Mouse (Mus musculus) MEL (cell line): ENCODE results near the gene Gm43064. TPM values are rescaled to one million over a fixed set of nuclear protein-coding genes. Genes with fewer than 3 reads are reported as not detected.

ENCODE experiments used
- DNase-seq: peaks from one replicate; pipeline ENCODE4 v3.0.0; 2011; ENCODE audit warnings: low read depth, low spot score
- H3K27ac ChIP-seq: 2 replicates; pipeline ENCODE4 v1.5.1; 2012; ENCODE audit warnings: low read depth, mild to moderate bottlenecking, control low read depth, low read length, moderate library complexity; ENCODE audit not compliant: control insufficient read depth
- H3K27me3 ChIP-seq, 2 experiments: fragments of 150-350 bp in 1 of 2; sonication (generic) in 1 of 2; 2 replicates each; pipeline ENCODE4 v1.6.1; 2012; ENCODE audit warnings: low read length in 2 of 2, mild to moderate bottlenecking in 2 of 2, improper control_type of control experiment in 1 of 2, moderate library complexity in 1 of 2; ENCODE audit not compliant: insufficient read depth in 2 of 2, control insufficient read depth in 1 of 2
- H3K36me3 ChIP-seq, 2 experiments: 2 replicates each; pipeline ENCODE4 v1.6.1; 2012 to 2014; ENCODE audit warnings: low read length in 2 of 2, improper control_type of control experiment in 1 of 2, inconsistent platforms in 1 of 2, mild to moderate bottlenecking in 1 of 2; ENCODE audit not compliant: insufficient read depth in 2 of 2, control insufficient read depth in 1 of 2
- H3K4me1 ChIP-seq, 2 experiments: fragments of 150-350 bp in 1 of 2; sonication (generic) in 1 of 2; 2 replicates each; pipeline ENCODE4 v1.6.1; 2012; ENCODE audit warnings: low read length in 2 of 2, improper control_type of control experiment in 1 of 2, mild to moderate bottlenecking in 1 of 2; ENCODE audit not compliant: insufficient read depth in 2 of 2, control insufficient read depth in 1 of 2
- H3K4me3 ChIP-seq, 2 experiments: fragments of 150-350 bp in 1 of 2; sonication (generic) in 1 of 2; 2 replicates each; pipeline ENCODE4 v1.5.1; 2012; ENCODE audit warnings: low read depth in 2 of 2, low read length in 2 of 2, mild to moderate bottlenecking in 2 of 2, moderate library complexity in 2 of 2, control low read depth in 1 of 2, improper control_type of control experiment in 1 of 2; ENCODE audit not compliant: control insufficient read depth in 1 of 2, insufficient read depth in 1 of 2
- H3K79me2 ChIP-seq: 2 replicates; pipeline ENCODE4 v1.6.1; 2012; ENCODE audit warnings: mild to moderate bottlenecking, low read length, moderate library complexity; ENCODE audit not compliant: control insufficient read depth, poor library complexity, insufficient read depth
- H3K9ac ChIP-seq: 2 replicates; pipeline ENCODE4 v1.6.1; 2012; ENCODE audit warnings: low read depth, mild to moderate bottlenecking, control low read depth, low read length, moderate library complexity; ENCODE audit not compliant: control insufficient read depth, poor library complexity, severe bottlenecking
- H3K9me3 ChIP-seq: fragments of 150-350 bp; sonication (generic); replicated peaks from 2 replicates; pipeline ENCODE4 v1.6.1; 2012; ENCODE audit warnings: mild to moderate bottlenecking, low read length, improper control_type of control experiment, moderate library complexity; ENCODE audit not compliant: insufficient read depth
- BHLHE40 ChIP-seq: IDR thresholded peaks from 2 replicates; pipeline ENCODE4 v1.6.1; 2012; ENCODE audit warnings: low read depth, mild to moderate bottlenecking, inconsistent platforms, low read length, improper control_type of control experiment, borderline replicate concordance
- CHD2 ChIP-seq: IDR thresholded peaks from 2 replicates; pipeline ENCODE4 v1.6.1; 2011; ENCODE audit warnings: low read length, improper control_type of control experiment
- CTCF ChIP-seq, 3 experiments: IDR thresholded peaks in 2 of 3; conservative IDR thresholded peaks in 1 of 3; 2 replicates each; pipeline ENCODE4 v1.5.1; 2011 to 2012; ENCODE audit warnings: low read length in 3 of 3, low read depth in 2 of 3, mild to moderate bottlenecking in 2 of 3, improper control_type of control experiment in 1 of 3, inconsistent platforms in 1 of 3, mixed read lengths in 1 of 3, moderate library complexity in 1 of 3; ENCODE audit not compliant: control insufficient read depth in 1 of 3, insufficient read depth in 1 of 3, poor library complexity in 1 of 3, severe bottlenecking in 1 of 3
- E2F4 ChIP-seq: IDR thresholded peaks from 2 replicates; pipeline ENCODE4 v1.6.1; 2011; ENCODE audit warnings: low read depth, low read length, improper control_type of control experiment, borderline replicate concordance
- ELF1 ChIP-seq: IDR thresholded peaks from 2 replicates; pipeline ENCODE4 v1.6.1; 2014; ENCODE audit warnings: low read depth, mild to moderate bottlenecking, inconsistent platforms, low read length, improper control_type of control experiment, moderate library complexity
- EP300 ChIP-seq, 2 experiments: IDR thresholded peaks; 2 replicates each; pipeline ENCODE4 v1.6.1; 2011; ENCODE audit warnings: improper control_type of control experiment in 2 of 2, low read length in 2 of 2, low read depth in 1 of 2, mild to moderate bottlenecking in 1 of 2
- ETS1 ChIP-seq: IDR thresholded peaks from 2 replicates; pipeline ENCODE4 v1.6.1; 2012; ENCODE audit warnings: low read depth, mild to moderate bottlenecking, inconsistent platforms, low read length, improper control_type of control experiment, moderate library complexity
- GABPA ChIP-seq: IDR thresholded peaks from 2 replicates; pipeline ENCODE4 v1.6.1; 2012; ENCODE audit warnings: low read depth, mild to moderate bottlenecking, inconsistent platforms, low read length, improper control_type of control experiment, moderate library complexity
- GATA1 ChIP-seq: IDR thresholded peaks from 2 replicates; pipeline ENCODE4 v1.6.1; 2011; ENCODE audit warnings: low read depth, low read length, improper control_type of control experiment
- HCFC1 ChIP-seq: IDR thresholded peaks from 2 replicates; pipeline ENCODE4 v1.6.1; 2012; ENCODE audit warnings: low read depth, mild to moderate bottlenecking, inconsistent platforms, low read length, improper control_type of control experiment, moderate library complexity
- JUND ChIP-seq: IDR thresholded peaks from 2 replicates; pipeline ENCODE4 v1.6.1; 2011; ENCODE audit warnings: low read depth, mild to moderate bottlenecking, improper control_type of control experiment, low read length
- KAT2A ChIP-seq: conservative IDR thresholded peaks from 2 replicates; pipeline ENCODE4 v1.6.1; 2012; ENCODE audit warnings: low read depth, low read length, improper control_type of control experiment, inconsistent platforms
- MAFK ChIP-seq: IDR thresholded peaks from 2 replicates; pipeline ENCODE4 v1.6.1; 2011; ENCODE audit warnings: low read depth, mild to moderate bottlenecking, low read length, improper control_type of control experiment, borderline replicate concordance
- MAX ChIP-seq: IDR thresholded peaks from 2 replicates; pipeline ENCODE4 v1.6.1; 2011; ENCODE audit warnings: low read length, improper control_type of control experiment
- MAZ ChIP-seq: IDR thresholded peaks from 2 replicates; pipeline ENCODE4 v1.6.1; 2012; ENCODE audit warnings: low read depth, mild to moderate bottlenecking, inconsistent platforms, low read length, improper control_type of control experiment
- MEF2A ChIP-seq: IDR thresholded peaks from 2 replicates; pipeline ENCODE4 v1.6.1; 2014; ENCODE audit warnings: low read depth, mild to moderate bottlenecking, inconsistent platforms, low read length, improper control_type of control experiment; ENCODE audit not compliant: poor library complexity, insufficient replicate concordance, severe bottlenecking; ENCODE audit errors: extremely low read depth
- MXI1 ChIP-seq: IDR thresholded peaks from 2 replicates; pipeline ENCODE4 v1.6.1; 2011; ENCODE audit warnings: mild to moderate bottlenecking, low read depth, low read length, improper control_type of control experiment
- MYB ChIP-seq: IDR thresholded peaks from 2 replicates; pipeline ENCODE4 v1.6.1; 2011; ENCODE audit warnings: mild to moderate bottlenecking, low read depth, low read length, improper control_type of control experiment
- MYC ChIP-seq: IDR thresholded peaks from 2 replicates; pipeline ENCODE4 v1.6.1; 2011; ENCODE audit warnings: low read depth, mild to moderate bottlenecking, low read length, improper control_type of control experiment, moderate library complexity
- NELFE ChIP-seq: IDR thresholded peaks from 2 replicates; pipeline ENCODE4 v1.6.1; 2011; ENCODE audit warnings: low read depth, low read length, improper control_type of control experiment
- NRF1 ChIP-seq: IDR thresholded peaks from 2 replicates; pipeline ENCODE4 v1.6.1; 2014; ENCODE audit warnings: low read depth, mild to moderate bottlenecking, inconsistent platforms, low read length, improper control_type of control experiment, moderate library complexity; ENCODE audit not compliant: poor library complexity, insufficient read depth, severe bottlenecking
- POLR2A ChIP-seq, 2 experiments: IDR thresholded peaks; 2 replicates each; pipeline ENCODE4 v1.6.1; 2011 to 2012; ENCODE audit warnings: low read length in 2 of 2, mild to moderate bottlenecking in 2 of 2, control low read depth in 1 of 2, improper control_type of control experiment in 1 of 2, low read depth in 1 of 2, moderate library complexity in 1 of 2; ENCODE audit not compliant: control insufficient read depth in 1 of 2, insufficient read depth in 1 of 2, poor library complexity in 1 of 2
- POLR2AphosphoS2 ChIP-seq: IDR thresholded peaks from 2 replicates; pipeline ENCODE4 v1.6.1; 2011; ENCODE audit warnings: low read length, improper control_type of control experiment
- POLR2AphosphoS5 ChIP-seq: IDR thresholded peaks from 2 replicates; pipeline ENCODE4 v1.6.1; 2012; ENCODE audit warnings: low read depth, borderline replicate concordance, mild to moderate bottlenecking, inconsistent platforms, low read length, moderate library complexity, mixed read lengths
- RAD21 ChIP-seq: IDR thresholded peaks from 2 replicates; pipeline ENCODE4 v1.6.1; 2011; ENCODE audit warnings: mild to moderate bottlenecking, low read depth, low read length, improper control_type of control experiment
- RCOR1 ChIP-seq: IDR thresholded peaks from 2 replicates; pipeline ENCODE4 v1.6.1; 2012; ENCODE audit warnings: low read depth, mild to moderate bottlenecking, inconsistent platforms, low read length, improper control_type of control experiment
- SIN3A ChIP-seq: IDR thresholded peaks from 2 replicates; pipeline ENCODE4 v1.6.1; 2012; ENCODE audit warnings: low read length, improper control_type of control experiment, inconsistent platforms
- SMC3 ChIP-seq: IDR thresholded peaks from 2 replicates; pipeline ENCODE4 v1.6.1; 2011; ENCODE audit warnings: low read depth, low read length, improper control_type of control experiment
- TAL1 ChIP-seq: IDR thresholded peaks from 2 replicates; pipeline ENCODE4 v1.6.1; 2012; ENCODE audit warnings: mild to moderate bottlenecking, inconsistent platforms, low read length, moderate library complexity, mixed read lengths
- TBP ChIP-seq: IDR thresholded peaks from 2 replicates; pipeline ENCODE4 v1.8.0; 2011; ENCODE audit warnings: low read depth, low read length, improper control_type of control experiment
- TCF12 ChIP-seq: IDR thresholded peaks from 2 replicates; pipeline ENCODE4 v1.6.1; 2014; ENCODE audit warnings: low read depth, mild to moderate bottlenecking, inconsistent platforms, low read length, improper control_type of control experiment, moderate library complexity
- UBTF ChIP-seq: IDR thresholded peaks from 2 replicates; pipeline ENCODE4 v1.6.1; 2012; ENCODE audit warnings: low read depth, mild to moderate bottlenecking, inconsistent platforms, low read length, improper control_type of control experiment, moderate library complexity, borderline replicate concordance; ENCODE audit not compliant: insufficient read depth
- USF1 ChIP-seq: IDR thresholded peaks from 2 replicates; pipeline ENCODE4 v1.6.1; 2014; ENCODE audit warnings: low read depth, mild to moderate bottlenecking, inconsistent platforms, low read length, improper control_type of control experiment, moderate library complexity
- USF2 ChIP-seq, 2 experiments: IDR thresholded peaks; 2 replicates each; pipeline ENCODE4 v1.6.1; 2011 to 2012; ENCODE audit warnings: improper control_type of control experiment in 2 of 2, low read length in 2 of 2, borderline replicate concordance in 1 of 2, inconsistent platforms in 1 of 2, low read depth in 1 of 2, mild to moderate bottlenecking in 1 of 2; ENCODE audit not compliant: insufficient read depth in 1 of 2
- ZC3H11A ChIP-seq: IDR thresholded peaks from 2 replicates; pipeline ENCODE4 v1.6.1; 2012; ENCODE audit warnings: low read depth, mild to moderate bottlenecking, inconsistent platforms, low read length, improper control_type of control experiment
- ZKSCAN1 ChIP-seq: IDR thresholded peaks from 2 replicates; pipeline ENCODE4 v1.6.1; 2012; ENCODE audit warnings: low read depth, mild to moderate bottlenecking, inconsistent platforms, low read length, improper control_type of control experiment, moderate library complexity
- ZMIZ1 ChIP-seq: IDR thresholded peaks from 2 replicates; pipeline ENCODE4 v1.6.1; 2012; ENCODE audit warnings: low read depth, mild to moderate bottlenecking, inconsistent platforms, low read length, improper control_type of control experiment, moderate library complexity
- ZNF384 ChIP-seq: IDR thresholded peaks from 2 replicates; pipeline ENCODE4 v1.6.1; 2012; ENCODE audit warnings: low read depth, mild to moderate bottlenecking, inconsistent platforms, low read length, improper control_type of control experiment
- polyA plus RNA-seq, 2 experiments: library from polyadenylated mRNA; stranded (reverse) in 1 of 2; unstranded in 1 of 2; fragments of >175 nt in 1 of 2; fragments of >200 nt in 1 of 2; gene quantifications; 2 replicates each; pipeline versions ENCODE4 v1.2.1 to v1.2.4; 2012; ENCODE audit warnings: low replicate concordance in 2 of 2, low read depth in 1 of 2; ENCODE audit not compliant: insufficient read length in 2 of 2, insufficient read depth in 1 of 2, missing spikeins in 1 of 2
- total RNA-seq: library from RNA; depleted of rRNA; stranded (reverse); fragments of 300-350 nt; gene quantifications from 2 replicates; pipeline ENCODE4 v1.2.3, GENCODE M21; 2012

Gene Gm43064
- total and polyA plus RNA-seq, 3 experiments, result 0.14 to 0.50 TPM; not detected in 1

DNA sequence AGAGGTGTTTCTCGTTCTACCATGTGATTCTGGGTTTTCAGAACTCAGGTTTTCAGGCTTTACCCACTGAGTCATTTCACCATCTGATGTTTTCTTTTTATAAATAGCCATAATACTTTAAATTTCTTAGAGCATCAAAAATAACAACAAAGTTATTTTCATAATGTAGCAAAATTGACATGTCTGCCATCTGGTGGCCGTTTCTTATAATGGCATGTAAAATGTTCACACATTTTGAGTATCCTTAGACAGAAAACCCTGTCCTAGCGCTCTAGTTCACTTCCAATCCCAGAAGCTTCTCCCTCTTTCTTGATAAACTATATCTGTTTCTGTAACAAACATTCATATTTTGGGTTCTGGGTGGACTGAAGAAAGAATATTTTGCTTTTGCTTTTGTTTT, 78.2 kb downstream of the Gm43064 start:
- Histone ChIP-seq H3K79me2 (no peaks in the 10 kb centered on the region), H3K9me3 (no peaks in the 10 kb centered on the region), H3K36me3 (no peaks in the 10 kb centered on the region), H3K4me1 (no peaks in the 10 kb centered on the region), H3K9ac (no peak overlapping the region), H3K27ac (no peak overlapping the region), H3K4me3 (no peak overlapping the region), H3K27me3 (peaks cover 1 to 2% of the 10 kb centered on the region in 2 experiments; a peak in 3 of 4 replicates)
- DNase-seq, result peak; percentile 76
- TF ChIP-seq MXI1 (no peak), E2F4 (no peak), MAX (no peak), MAFK (0 out of 2 replicates have a peak, but pooled peaks have one; percentile 11), GABPA (no peak), MYC (no peak), MEF2A (no peak), ZC3H11A (peak; percentile 83), USF2 (IDR thresholded peaks at IDR 0.05; ENCODE audit: borderline replicate concordance in 1 of 2, insufficient read depth in 1 of 2, low read depth in 1 of 2, low read length in 2 of 2) (no peak), SIN3A (0 out of 2 replicates have a peak, but pooled peaks have one; percentile 16), JUND (no peak), RAD21 (peak; percentile 84), MAZ (no peak), HCFC1 (no peak), POLR2AphosphoS5 (no peak), TCF12 (no peak), ZNF384 (peak; percentile 10; the same call in 1 of the 2 replicates), RCOR1 (no peak), ZMIZ1 (no peak), BHLHE40 (no peak), TAL1 (no peak), NELFE (no peak), GATA1 (no peak), USF1 (no peak), EP300 (IDR thresholded peaks at IDR 0.05; ENCODE audit: low read depth in 1 of 2, low read length in 2 of 2) (no peak), POLR2A (IDR thresholded peaks at IDR 0.05; ENCODE audit: control insufficient read depth in 1 of 2, insufficient read depth in 1 of 2, low read depth in 1 of 2, low read length in 2 of 2, poor library complexity in 1 of 2) (no peak), CHD2 (no peak), ETS1 (no peak), NRF1 (no peak), POLR2AphosphoS2 (no peak), ZKSCAN1 (no peak), MYB (no peak), KAT2A (no peak), CTCF (IDR thresholded peaks at IDR 0.05 in 2 of 3, conservative IDR thresholded peaks at IDR 0.05 in 1 of 3; ENCODE audit: control insufficient read depth in 1 of 3, insufficient read depth in 1 of 3, low read depth in 2 of 3, low read length in 3 of 3, poor library complexity in 1 of 3, severe bottlenecking in 1 of 3) (peak in 2 of 3 experiments; percentile 45 to 82; a peak in 4 of 6 replicates), SMC3 (peak; percentile 95), TBP (no peak), UBTF (no peak), ELF1 (no peak)
